ENCODE assay signal across 14 mouse cellular contexts in the genomic region with DNA sequence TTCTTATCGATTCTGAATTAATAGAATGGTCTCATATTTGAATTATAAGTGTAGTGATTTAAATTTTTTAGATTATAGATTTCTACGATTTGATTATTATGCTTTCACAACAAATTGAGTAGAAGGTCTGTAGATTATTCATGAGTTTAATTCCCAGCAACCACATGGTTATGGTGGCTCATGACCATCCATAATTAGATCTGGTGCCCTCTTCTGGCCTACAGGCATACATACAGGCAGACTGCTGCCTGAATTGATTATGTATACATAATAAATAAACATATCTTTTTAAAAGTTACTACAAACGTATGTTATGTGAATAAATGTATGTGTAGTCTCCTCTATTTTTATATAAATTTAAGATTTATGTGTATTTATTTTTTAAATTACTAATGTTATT.
DNase-seq lines count a peak whose midpoint lies in the region; ATAC-seq and TF ChIP-seq lines count a peak whose summit lies in the region.
"Had no signal": no experiment of that assay in that cellular context is flagged by ENCODE, and none has a peak within 500 bp of the region (broad histone marks: within the 10 kb centered on the region; RNA-seq: fewer than 3 reads in every experiment).

No protein-coding gene starts in this region.

- H3K9me3 ChIP-seq in forebrain, embryonic 11.5 days (ENCODE audit: control insufficient read depth, low read length) = no peaks in the 10 kb centered on the region
- no peaks in the 10 kb centered on the region for H3K9me3 ChIP-seq in forebrain, embryonic 15.5 days
- H3K9me3 ChIP-seq in liver, postnatal 0 days (ENCODE audit: low read length) = no peaks in the 10 kb centered on the region
- H3K9me3 ChIP-seq: heart, embryonic 10.5 days; hindbrain, embryonic 15.5 days had no signal

- TF ChIP-seq EP300 in liver, postnatal 0 days (IDR thresholded peaks at IDR 0.05; ENCODE audit: low read depth) = no peak

- no peak overlapping the region for H3K9ac ChIP-seq in forebrain, embryonic 11.5 days (ENCODE audit: low read length)
- H3K9ac ChIP-seq in forebrain, embryonic 15.5 days (replicated peaks) = no peak overlapping the region
- no peak overlapping the region for H3K9ac ChIP-seq in liver, postnatal 0 days (replicated peaks)
- H3K9ac ChIP-seq: hindbrain, embryonic 15.5 days had no signal

- H3K27me3 ChIP-seq in forebrain, embryonic 11.5 days (ENCODE audit: control insufficient read depth, insufficient read depth, low read length) = no peaks in the 10 kb centered on the region
- H3K27me3 ChIP-seq in forebrain, embryonic 15.5 days = no peaks in the 10 kb centered on the region
- H3K27me3 ChIP-seq in liver, postnatal 0 days (ENCODE audit: insufficient read depth, low read length) = no peaks in the 10 kb centered on the region
- H3K27me3 ChIP-seq: hindbrain, embryonic 15.5 days had no signal

- no peaks in the 10 kb centered on the region for H3K4me1 ChIP-seq in forebrain, embryonic 11.5 days (replicated peaks; ENCODE audit: control insufficient read depth, insufficient read depth, low read length)
- no peaks in the 10 kb centered on the region for H3K4me1 ChIP-seq in forebrain, embryonic 15.5 days
- no peaks in the 10 kb centered on the region for H3K4me1 ChIP-seq in liver, postnatal 0 days (ENCODE audit: insufficient read depth)
- H3K4me1 ChIP-seq: heart, embryonic 10.5 days; hindbrain, embryonic 15.5 days had no signal

- 65% methylated on average over 3 of the region's 3 CpGs for WGBS in forebrain, embryonic 11.5 days
- WGBS in forebrain, embryonic 15.5 days = 65% methylated on average over 3 of the region's 3 CpGs
- 52% methylated on average over 3 of the region's 3 CpGs for WGBS in liver, postnatal 0 days (ENCODE audit: insufficient replicate concordance)

- H3K4me3 ChIP-seq in forebrain, embryonic 11.5 days (ENCODE audit: low read depth, low read length) = no peak overlapping the region
- no peak overlapping the region for H3K4me3 ChIP-seq in forebrain, embryonic 15.5 days
- H3K4me3 ChIP-seq in liver, postnatal 0 days (ENCODE audit: low read depth, low read length) = no peak overlapping the region
- H3K4me3 ChIP-seq: heart, embryonic 10.5 days; hindbrain, embryonic 15.5 days had no signal

- no peaks in the 10 kb centered on the region for H3K36me3 ChIP-seq in forebrain, embryonic 11.5 days (ENCODE audit: control insufficient read depth, insufficient read depth, low read length)
- H3K36me3 ChIP-seq in forebrain, embryonic 15.5 days = no peaks in the 10 kb centered on the region
- no peaks in the 10 kb centered on the region for H3K36me3 ChIP-seq in liver, postnatal 0 days (replicated peaks; ENCODE audit: insufficient read depth, low read length)
- H3K36me3 ChIP-seq: heart, embryonic 10.5 days; hindbrain, embryonic 15.5 days had no signal

- no peak overlapping the region for H3K27ac ChIP-seq in forebrain, embryonic 11.5 days (ENCODE audit: low read depth, low read length)
- H3K27ac ChIP-seq in forebrain, embryonic 15.5 days (replicated peaks) = no peak overlapping the region
- no peak overlapping the region for H3K27ac ChIP-seq in liver, postnatal 0 days (ENCODE audit: low read depth)
- H3K27ac ChIP-seq: heart, embryonic 10.5 days; hindbrain, embryonic 15.5 days had no signal

- no peak overlapping the region for H3K4me2 ChIP-seq in forebrain, embryonic 11.5 days (ENCODE audit: low read depth, low read length, severe bottlenecking)
- H3K4me2 ChIP-seq in forebrain, embryonic 15.5 days (replicated peaks) = no peak overlapping the region
- H3K4me2 ChIP-seq in liver, postnatal 0 days (ENCODE audit: low read depth, low read length) = no peak overlapping the region
- H3K4me2 ChIP-seq: hindbrain, embryonic 15.5 days had no signal

- peak; percentile 73; the same call in 1 of the 2 replicates for ATAC-seq in forebrain, embryonic 11.5 days (replicated peaks; ENCODE audit: low FRiP score)
- ATAC-seq in forebrain, embryonic 15.5 days (replicated peaks) = no peak
- no peak for ATAC-seq in liver, postnatal 0 days

- TF ChIP-seq CTCF in liver, postnatal 0 days (IDR thresholded peaks at IDR 0.05; ENCODE audit: low read depth) = 0 out of 2 replicates have a peak, but pooled peaks have one; percentile 9

- DNase-seq in forebrain, embryonic 11.5 days (ENCODE audit: low spot score) = no peak
- DNase-seq in liver, postnatal 0 days = no peak
- DNase-seq in liver = no peak
- peak; percentile 12 for DNase-seq in MEL-GATA-1-ER (ENCODE audit: extremely low read depth, low read depth)
- DNase-seq in mesoderm, embryonic 11.5 days (ENCODE audit: low read depth, low spot score) = peak; percentile 4
- DNase-seq in adrenal gland, postnatal 4 days (ENCODE audit: low spot score in 2 of 2) = no peak
- DNase-seq in thymus, postnatal 4 days = no peak
- DNase-seq: adrenal gland, postnatal 36 days; cerebellum, adult 8-10 months; kidney, postnatal 10 days; spleen, adult 18-20 months had no signal

Comparison
In these comparisons a context has a peak if more than half of its experiments do, and no peak if none do; other contexts are left out.
1. DNase-seq: peak in MEL-GATA-1-ER (single experiment) and mesoderm, embryonic 11.5 days (single experiment); none in forebrain, embryonic 11.5 days (single experiment), liver, postnatal 0 days (single experiment), liver (single experiment), adrenal gland, postnatal 4 days (0 of 2) and thymus, postnatal 4 days (single experiment).